18 mouse cellular contexts compared by ENCODE assay signal in the genomic region with DNA sequence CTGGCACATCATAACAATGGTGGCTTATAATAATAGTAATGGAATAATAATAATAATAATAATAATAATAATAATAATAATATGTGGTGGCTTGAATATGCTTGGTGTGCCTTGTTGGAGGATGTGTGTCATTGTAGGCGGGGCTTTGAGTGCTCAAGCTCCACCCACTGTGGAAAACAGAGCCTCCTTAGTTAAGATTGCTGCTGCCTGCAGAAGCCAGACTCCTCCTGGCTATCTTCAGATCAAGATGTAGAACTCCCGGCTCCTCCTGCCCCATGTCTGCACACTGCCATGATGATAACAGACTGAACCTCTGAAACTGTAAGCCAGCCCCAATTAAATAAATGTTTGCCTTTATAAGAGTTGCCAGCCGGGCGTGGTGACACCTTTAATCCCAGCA. TPM values are rescaled to one million over a fixed set of nuclear protein-coding genes. Genes with fewer than 3 reads are reported as not detected.
DNase-seq lines count a peak whose midpoint lies in the region.
"Had no signal": no experiment of that assay in that cellular context is flagged by ENCODE, and none has a peak within 500 bp of the region (broad histone marks: within the 10 kb centered on the region; RNA-seq: fewer than 3 reads in every experiment).

No protein-coding gene starts in this region.

- DNase-seq in heart, adult 11 months = peak; percentile 50
- DNase-seq in heart, postnatal 4 days = no peak
- DNase-seq in ES-CJ7 (ENCODE audit: low read depth, low spot score) (peak; percentile 92), R1 (ENCODE audit: low read depth, low spot score) (peak; percentile 94)
- no peak for DNase-seq in cerebellum, postnatal 36 days
- DNase-seq in layer of hippocampus, postnatal 10 days (ENCODE audit: low spot score in 2 of 2) = no peak
- no peak for DNase-seq in kidney, postnatal 10 days
- DNase-seq: adrenal gland, adult 2 months; adrenal gland, postnatal 10 days; adrenal gland, postnatal 25 days; B cell, adult 2 months; cerebellum, adult 11 months; cerebellum, adult 18-20 months; cerebellum, adult 8-10 months; cerebellum, adult 9-11 months; cerebellum, postnatal 14 days; forebrain, postnatal 0 days had no signal

RNA-seq across cellular contexts. Expression of gene Ranbp17, which starts 21.0 kb away (rescaled TPM):
- 1 to 10 TPM; 6.3 to 7.0 TPM for total RNA-seq in heart, postnatal 4 days (2021)
- total RNA-seq in layer of hippocampus, postnatal 10 days (2021) = 10 to 100 TPM; 11.5 to 12.2 TPM
- total RNA-seq: CH12.LX had no signal

RNA-seq across cellular contexts. Expression of gene Gabrp, which starts 44.2 kb away (rescaled TPM):
- total RNA-seq in heart, postnatal 4 days (2021) = not detected
- not detected for total RNA-seq in layer of hippocampus, postnatal 10 days (2021)
- total RNA-seq: adrenal gland, adult 2 months; adrenal gland, postnatal 10 days; adrenal gland, postnatal 25 days; forebrain, postnatal 0 days had no signal

Comparison
In these comparisons a context has a peak if more than half of its experiments do, and no peak if none do; other contexts are left out.
1. DNase-seq: peak in heart, adult 11 months (single experiment), ES-CJ7 (single experiment) and R1 (single experiment); none in heart, postnatal 4 days (single experiment), cerebellum, postnatal 36 days (0 of 2), layer of hippocampus, postnatal 10 days (0 of 2) and kidney, postnatal 10 days (single experiment).